Mouse (Mus musculus): ENCODE data around the gene 9930021J03Rik. TPM values are rescaled to one million over a fixed set of nuclear protein-coding genes. Genes with fewer than 3 reads are reported as not detected.

Gene 9930021J03Rik
- total and polyA plus RNA-seq, 2 experiments from 2014 or later = 5.2 to 23.8 TPM

DNA sequence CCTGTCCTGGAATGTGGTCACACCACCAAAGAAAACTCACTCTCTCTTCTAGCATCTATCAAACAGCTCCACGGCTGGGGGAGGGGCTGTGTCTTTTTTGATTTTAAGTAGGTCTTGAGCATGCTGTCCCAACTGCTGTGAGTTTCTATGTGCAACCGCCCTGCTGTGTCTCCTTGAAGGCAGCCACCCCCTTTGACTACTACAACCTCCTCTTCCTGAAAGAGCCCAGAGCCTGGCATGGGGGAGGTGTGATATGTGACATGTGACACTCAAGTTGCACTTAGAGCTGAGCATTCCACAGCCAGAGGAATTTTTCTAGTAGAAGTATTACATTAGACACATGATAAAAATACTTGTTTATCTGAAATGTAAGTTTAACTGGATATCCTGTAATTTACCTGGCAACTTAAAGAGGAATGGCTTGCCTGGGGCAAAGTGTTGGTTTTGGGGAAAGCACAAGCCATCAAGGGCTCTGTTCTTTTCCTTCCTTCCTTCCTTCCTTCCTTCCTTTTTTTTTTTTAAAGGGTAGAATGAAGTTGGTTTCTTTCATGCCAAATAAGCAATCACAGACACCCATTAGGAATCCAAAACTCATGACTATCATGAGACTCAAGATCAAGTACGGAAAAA, 108.4 kb downstream of the 9930021J03Rik start, which contains the start of gene Mlana:
Gene Mlana, plus strand, starts transcription at position 580 of the 630 bp plus-strand sequence.
- Histone ChIP-seq H3K9ac (replicated peaks; ENCODE audit: low read length) (no peak within 1 kb of the TSS), H3K9me3 (ENCODE audit: low read length) (no peaks in the 10 kb centered on the region), H3K36me3 (ENCODE audit: insufficient read depth, low read length) (no peaks in the 10 kb centered on the region), H3K27me3 (ENCODE audit: insufficient read depth, low read length) (no peaks in the 10 kb centered on the region), H3K27ac (no peak within 1 kb of the TSS), H3K4me3 (ENCODE audit: low read length) (no peak within 1 kb of the TSS), H3K4me1 (ENCODE audit: insufficient read depth, low read length) (no peaks in the 10 kb centered on the region), H3K4me2 (ENCODE audit: low read depth, low read length) (no peak within 1 kb of the TSS)
- WGBS = 41% methylated on average over 3 of the region's 3 CpGs
- no peak for TF ChIP-seq CTCF (IDR thresholded peaks at IDR 0.05; ENCODE audit: low read depth)
- ATAC-seq (no peak), DNase-seq (ENCODE audit: low spot score) (no peak)

DNA sequence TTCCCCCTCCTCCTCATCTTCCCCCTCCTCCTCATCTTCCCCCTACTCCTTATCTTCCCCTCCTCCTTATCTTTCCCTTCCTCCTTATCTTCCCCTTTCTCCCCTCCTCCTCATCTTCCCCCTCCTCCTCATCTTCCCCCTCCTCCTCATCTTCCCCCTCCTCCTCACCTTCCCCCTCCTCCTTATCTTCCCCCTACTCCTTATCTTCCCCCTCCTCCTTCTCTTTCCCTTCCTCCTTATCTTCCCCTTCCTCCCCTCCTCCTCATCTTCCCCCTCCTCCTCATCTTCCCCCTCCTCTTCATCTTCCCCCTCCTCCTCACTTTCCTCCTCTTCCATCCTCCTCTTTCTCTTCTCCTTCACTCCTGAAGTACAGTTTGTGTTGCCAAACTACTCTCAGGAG, 108.9 kb downstream of the 9930021J03Rik start:
- Histone ChIP-seq H3K9ac (replicated peaks; ENCODE audit: low read length) (no peak overlapping the region), H3K4me2 (ENCODE audit: low read depth, low read length) (no peak overlapping the region), H3K36me3 (ENCODE audit: insufficient read depth, low read length) (no peaks in the 10 kb centered on the region), H3K27ac (no peak overlapping the region), H3K27me3 (ENCODE audit: insufficient read depth, low read length) (no peaks in the 10 kb centered on the region), H3K9me3 (ENCODE audit: low read length) (no peaks in the 10 kb centered on the region), H3K4me1 (ENCODE audit: insufficient read depth, low read length) (no peaks in the 10 kb centered on the region), H3K4me3 (ENCODE audit: low read length) (no peak overlapping the region)
- TF ChIP-seq CTCF (IDR thresholded peaks at IDR 0.05; ENCODE audit: low read depth) = no peak
- ATAC-seq (no peak), DNase-seq (ENCODE audit: low spot score) (no peak)

DNA sequence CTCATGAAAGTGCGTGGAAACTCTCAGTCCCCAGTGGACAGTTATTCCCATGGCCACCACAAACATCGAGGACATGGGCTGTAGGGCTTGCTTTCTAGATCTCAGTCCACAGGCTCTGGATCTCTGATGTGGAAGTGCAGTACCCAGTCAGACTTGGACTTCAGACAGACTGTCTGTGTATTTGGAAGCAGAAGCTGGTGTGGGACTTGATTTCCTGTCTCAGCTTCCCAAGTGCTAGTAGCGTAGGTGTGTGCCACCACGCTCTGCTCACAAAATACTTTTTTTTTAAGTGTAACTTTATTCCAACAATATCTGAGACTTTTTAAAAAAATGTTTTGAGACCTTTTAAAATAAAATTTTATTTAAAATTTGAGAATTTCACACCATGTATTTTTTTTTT, 109.5 kb downstream of the 9930021J03Rik start:
- H3K9ac ChIP-seq (replicated peaks; ENCODE audit: low read length) = no peak overlapping the region

DNA sequence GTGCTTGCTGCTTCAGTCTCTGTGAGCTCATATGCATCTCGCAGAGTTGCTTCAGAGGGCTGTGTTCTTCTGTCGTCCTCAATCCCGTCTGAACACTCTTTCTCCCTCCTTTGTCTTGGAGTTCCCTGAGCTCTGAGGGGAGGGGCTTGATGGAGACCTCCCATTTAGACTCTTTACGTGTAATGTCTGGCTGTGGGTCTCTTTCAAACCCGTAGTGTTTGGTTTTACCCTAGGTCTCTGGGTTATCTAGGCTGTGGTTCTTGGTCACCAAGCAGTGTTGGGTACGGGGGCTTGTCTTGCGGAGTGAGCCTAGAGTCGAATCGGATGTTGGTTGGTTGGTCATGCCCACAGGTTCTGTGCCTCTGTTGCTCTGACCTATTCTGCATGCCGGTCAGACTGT, 110.7 kb downstream of the 9930021J03Rik start:
- H3K9me3 ChIP-seq (ENCODE audit: low read length) = no peaks in the 10 kb centered on the region
- no peak for ATAC-seq
- H3K27ac ChIP-seq = no peak overlapping the region
- no peaks in the 10 kb centered on the region for H3K4me1 ChIP-seq (ENCODE audit: insufficient read depth, low read length)
- no peak overlapping the region for H3K4me2 ChIP-seq (ENCODE audit: low read depth, low read length)
- no peak for TF ChIP-seq CTCF (IDR thresholded peaks at IDR 0.05; ENCODE audit: low read depth)
- H3K27me3 ChIP-seq (ENCODE audit: insufficient read depth, low read length) = no peaks in the 10 kb centered on the region
- H3K4me3 ChIP-seq (ENCODE audit: low read length) = no peak overlapping the region
- 85% methylated on average over 10 of the region's 10 CpGs for WGBS
- H3K9ac ChIP-seq (replicated peaks; ENCODE audit: low read length) = no peak overlapping the region
- no peaks in the 10 kb centered on the region for H3K36me3 ChIP-seq (ENCODE audit: insufficient read depth, low read length)
- no peak for DNase-seq (ENCODE audit: low spot score)

More for the DNA sequence above, 109.5 kb downstream of the 9930021J03Rik start:
- Histone ChIP-seq H3K4me1 (ENCODE audit: insufficient read depth, low read length) (no peaks in the 10 kb centered on the region), H3K9me3 (ENCODE audit: low read length) (no peaks in the 10 kb centered on the region), H3K4me2 (ENCODE audit: low read depth, low read length) (no peak overlapping the region), H3K27ac (no peak overlapping the region), H3K36me3 (ENCODE audit: insufficient read depth, low read length) (no peaks in the 10 kb centered on the region), H3K4me3 (ENCODE audit: low read length) (no peak overlapping the region), H3K27me3 (ENCODE audit: insufficient read depth, low read length) (no peaks in the 10 kb centered on the region)
- DNase-seq (ENCODE audit: low spot score) (no peak), ATAC-seq (no peak)
- 96% methylated on average over 4 of the region's 4 CpGs for WGBS
- no peak for TF ChIP-seq CTCF (IDR thresholded peaks at IDR 0.05; ENCODE audit: low read depth)

DNA sequence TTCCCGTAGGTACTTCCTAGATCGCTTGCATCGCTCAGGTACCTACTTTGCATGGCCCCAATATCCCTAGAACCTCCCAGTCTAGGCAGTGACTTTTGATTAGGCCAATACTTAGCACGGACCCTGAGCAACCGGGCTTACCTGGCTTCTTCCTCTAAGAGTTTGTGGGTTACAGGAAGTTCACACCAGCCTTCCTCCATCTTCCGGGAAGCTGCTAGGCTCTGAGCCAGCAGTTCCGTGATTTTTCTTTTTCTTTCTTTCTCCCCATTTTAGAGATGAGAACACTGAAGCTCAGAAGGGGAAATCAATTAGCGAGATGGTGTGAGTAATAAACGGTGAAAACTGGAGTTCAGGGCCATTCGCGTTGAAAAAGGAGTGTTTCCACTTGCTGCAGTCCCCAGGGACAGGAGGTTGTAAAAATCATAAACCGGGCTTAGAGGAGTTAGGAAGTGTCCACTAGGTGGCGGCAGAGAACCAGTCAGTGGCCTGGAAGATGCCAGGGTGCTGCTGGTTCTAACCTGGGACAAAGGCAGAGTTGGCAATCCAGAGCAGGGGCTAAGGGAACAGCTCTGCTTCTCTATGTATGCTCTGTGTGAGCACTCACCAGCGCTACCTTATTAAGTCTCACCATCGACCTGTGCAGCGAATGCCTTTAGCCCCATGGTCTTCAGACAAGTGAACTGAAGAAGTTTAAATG, 121.8 kb downstream of the 9930021J03Rik start:
- Histone ChIP-seq H3K9ac (replicated peaks; ENCODE audit: low read length) (no peak overlapping the region), H3K9me3 (ENCODE audit: low read length) (no peaks in the 10 kb centered on the region), H3K4me1 (ENCODE audit: insufficient read depth, low read length) (no peaks in the 10 kb centered on the region), H3K36me3 (ENCODE audit: insufficient read depth, low read length) (no peaks in the 10 kb centered on the region), H3K27me3 (ENCODE audit: insufficient read depth, low read length) (no peaks in the 10 kb centered on the region), H3K4me3 (ENCODE audit: low read length) (no peak overlapping the region), H3K27ac (no peak overlapping the region), H3K4me2 (ENCODE audit: low read depth, low read length) (no peak overlapping the region)
- 50% methylated on average over 16 of the region's 16 CpGs for WGBS
- ATAC-seq (peak; percentile 70; the same call in 1 of the 2 replicates), DNase-seq (ENCODE audit: low spot score) (peak; percentile 92)
- TF ChIP-seq CTCF (IDR thresholded peaks at IDR 0.05; ENCODE audit: low read depth) = peak; percentile 89

DNA sequence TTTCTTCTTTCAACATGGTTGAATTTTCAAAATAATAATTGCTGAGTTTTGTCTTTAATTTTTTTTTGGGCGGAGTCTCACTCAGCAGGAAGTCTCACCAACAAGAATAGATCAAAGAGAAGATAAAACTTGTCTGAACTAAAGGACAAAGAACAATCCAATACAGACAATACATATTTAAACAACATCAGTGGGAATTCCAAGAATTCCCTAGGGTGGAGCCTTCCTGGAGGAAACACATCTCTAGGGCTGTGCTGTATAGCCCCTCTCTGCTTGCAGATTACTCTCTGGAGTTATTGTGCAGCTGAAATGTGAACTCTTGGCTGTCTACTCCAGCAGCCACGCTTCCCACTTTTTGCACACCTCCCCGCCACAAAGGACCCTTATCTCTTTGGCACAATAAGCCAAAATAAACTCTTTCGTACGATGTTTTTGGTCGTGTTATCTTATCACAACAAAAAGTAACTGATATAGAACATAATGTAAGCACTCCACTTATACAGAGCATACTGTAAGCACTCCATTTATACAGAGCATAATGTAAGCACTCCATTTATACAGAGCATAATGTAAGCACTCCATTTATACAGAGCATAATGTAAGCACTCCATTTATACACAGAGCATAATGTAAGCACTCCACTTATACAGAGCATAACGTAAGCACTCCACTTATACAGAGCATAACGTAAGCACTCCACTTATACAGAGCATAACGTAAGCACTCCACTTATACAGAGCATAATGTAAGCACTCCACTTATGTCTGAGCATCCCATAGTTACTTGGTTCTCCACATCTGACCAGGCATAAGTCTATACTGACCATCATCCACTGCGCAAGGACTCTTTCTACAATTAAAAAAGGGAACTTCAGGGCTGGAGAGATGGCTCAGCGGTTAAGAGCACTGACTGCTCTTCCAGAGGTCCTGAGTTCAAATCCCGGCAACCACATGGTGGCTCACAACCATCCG, 125.3 kb downstream of the 9930021J03Rik start:
- no peak for TF ChIP-seq CTCF (IDR thresholded peaks at IDR 0.05; ENCODE audit: low read depth)
- no peak for DNase-seq (ENCODE audit: low spot score)
- no peak overlapping the region for H3K27ac ChIP-seq
- H3K9me3 ChIP-seq (ENCODE audit: low read length) = no peaks in the 10 kb centered on the region
- no peaks in the 10 kb centered on the region for H3K27me3 ChIP-seq (ENCODE audit: insufficient read depth, low read length)
- no peaks in the 10 kb centered on the region for H3K4me1 ChIP-seq (ENCODE audit: insufficient read depth, low read length)
- no peak overlapping the region for H3K4me2 ChIP-seq (ENCODE audit: low read depth, low read length)
- no peak overlapping the region for H3K9ac ChIP-seq (replicated peaks; ENCODE audit: low read length)
- ATAC-seq = no peak
- H3K36me3 ChIP-seq (ENCODE audit: insufficient read depth, low read length) = no peaks in the 10 kb centered on the region
- 89% methylated on average over 13 of the region's 13 CpGs for WGBS
- no peak overlapping the region for H3K4me3 ChIP-seq (ENCODE audit: low read length)
